Mouse (Mus musculus) erythroid progenitor cell, adult 5-6 weeks (primary cell): ENCODE results near the gene Abca7. TPM values are rescaled to one million over a fixed set of nuclear protein-coding genes. Genes with fewer than 3 reads are reported as not detected.

Experiments
- ATAC-seq: replicated peaks from 2 replicates; pipeline ENCODE4 v1.8.0; 2016; ENCODE audit warnings: moderate number of reproducible peaks, mild to moderate bottlenecking, moderate TSS enrichment, inconsistent platforms; ENCODE audit not compliant: poor library complexity, low FRiP score, severe bottlenecking
- total RNA-seq, 2 experiments: library from RNA; stranded (forward) in 1 of 2; stranded (reverse) in 1 of 2; fragments of 150-400 nt in 1 of 2; fragments of 186-747, 209-891 nt in 1 of 2; gene quantifications; 2 replicates each; pipeline versions ENCODE4 v1.2.3 to v1.2.4; 2015 to 2017; ENCODE audit warnings: low replicate concordance in 2 of 2

The Abca7 gene
- total RNA-seq, 2 experiments from 2014 or later = 44.0 to 58.6 TPM

GRCm38 (mm10) chr10:80018739-80019297 is 22.5 kb downstream of the Abca7 start:
- peak; percentile 58 for ATAC-seq

- ATAC-seq = no peak
Measured at GRCm38 (mm10) chr10:80019471-80020131, 23.3 kb downstream of the Abca7 start.

- ATAC-seq = no peak
Measured at GRCm38 (mm10) chr10:80020191-80020590, 23.9 kb downstream of the Abca7 start.

GRCm38 (mm10) chr10:80020603-80021319 is 24.5 kb downstream of the Abca7 start:
- ATAC-seq = no peak

GRCm38 (mm10) chr10:80021320-80021641 is 25.0 kb downstream of the Abca7 start:
- no peak for ATAC-seq

- no peak for ATAC-seq
Measured at GRCm38 (mm10) chr10:80022164-80022563, 25.9 kb downstream of the Abca7 start.

- ATAC-seq = no peak
Measured at GRCm38 (mm10) chr10:80022806-80023205, 26.5 kb downstream of the Abca7 start.

GRCm38 (mm10) chr10:80023758-80024157 is 27.5 kb downstream of the Abca7 start:
- no peak for ATAC-seq

GRCm38 (mm10) chr10:80024229-80025043 is 28.1 kb downstream of the Abca7 start:
- no peak for ATAC-seq

- no peak for ATAC-seq
Measured at GRCm38 (mm10) chr10:80025044-80025347, 28.7 kb downstream of the Abca7 start.

- ATAC-seq = no peak
Measured at GRCm38 (mm10) chr10:80025463-80025862, 29.2 kb downstream of the Abca7 start.

GRCm38 (mm10) chr10:80025889-80026288 is 29.6 kb downstream of the Abca7 start:
- ATAC-seq = peak; percentile 36; the same call in 1 of the 2 replicates

GRCm38 (mm10) chr10:80027681-80028520 is 31.6 kb downstream of the Abca7 start:
- no peak for ATAC-seq

GRCm38 (mm10) chr10:80028521-80028846 is 32.2 kb downstream of the Abca7 start:
- ATAC-seq = no peak

GRCm38 (mm10) chr10:80030191-80030590 is 33.9 kb downstream of the Abca7 start:
- no peak for ATAC-seq

- no peak for ATAC-seq
Measured at GRCm38 (mm10) chr10:80030736-80031135, 34.4 kb downstream of the Abca7 start.

GRCm38 (mm10) chr10:80032799-80033480 is 36.6 kb downstream of the Abca7 start:
- ATAC-seq = no peak

GRCm38 (mm10) chr10:80033511-80034391 is 37.5 kb downstream of the Abca7 start:
- peak; percentile 49 for ATAC-seq
